Mouse (Mus musculus) spleen, adult 2 months (tissue): ENCODE measurements around the gene Psmd11.

Experiments used
- CTCF ChIP-seq: fragments of 200-500 bp; IDR thresholded peaks from 2 replicates; pipeline ENCODE4 v1.5.1; 2011; ENCODE audit warnings: mild to moderate bottlenecking, inconsistent platforms; ENCODE audit not compliant: insufficient read depth, insufficient read length, insufficient replicate concordance; ENCODE audit errors: extremely low read depth
- POLR2A ChIP-seq: fragments of 200-500 bp; IDR thresholded peaks from 2 replicates; pipeline ENCODE4 v1.6.1; 2011; ENCODE audit warnings: low read depth, low read length, inconsistent platforms

DNA sequence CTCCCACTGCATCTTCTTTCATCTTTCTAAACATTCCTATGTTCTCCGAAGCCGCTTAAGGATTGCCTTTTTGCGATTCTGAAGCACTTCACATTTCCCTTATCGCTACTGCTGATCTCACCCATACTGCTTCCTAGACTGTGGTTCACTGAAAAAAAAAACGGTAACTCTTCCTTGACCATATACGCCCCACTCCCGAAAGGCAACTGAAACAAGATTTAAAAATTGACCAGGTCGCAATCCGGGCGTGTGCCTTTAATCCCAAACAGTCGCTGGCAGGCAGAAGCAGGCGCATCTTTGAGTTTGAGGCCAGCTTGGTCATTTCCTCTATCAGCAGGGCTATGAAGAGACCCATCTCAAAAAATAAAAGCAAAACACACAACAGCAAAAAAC lies 45.8 kb upstream of the Psmd11 start:
- TF ChIP-seq POLR2A: no peak
- TF ChIP-seq CTCF: no peak
